Mouse (Mus musculus) neural tube, embryonic 15.5 days (tissue): ENCODE measurements at regions not wholly inside any gene's neighbourhood (a gene's known extent, or its start where the extent isn't known, plus 50 kb on each side); places are given as distances from the start of the nearest gene placed in this dataset.

Experiments used
- ATAC-seq: fragments of 200-750 bp; cut with Nextera tagmentation; 2 replicates; pipeline ENCODE4 v1.8.0; 2017; ENCODE audit warnings: mild to moderate bottlenecking, moderate TSS enrichment, moderate library complexity; ENCODE audit not compliant: low FRiP score
- H3K27ac ChIP-seq: fragments of 300-500 bp; sonication (generic); replicated peaks from 2 replicates; pipeline ENCODE4 v1.5.1; 2015; ENCODE audit warnings: mild to moderate bottlenecking, inconsistent platforms
- H3K27me3 ChIP-seq: fragments of 300-500 bp; sonication (generic); replicated peaks from 2 replicates; pipeline ENCODE4 v1.6.1; 2015; ENCODE audit warnings: inconsistent platforms
- H3K36me3 ChIP-seq: fragments of 300-500 bp; sonication (generic); 2 replicates; pipeline ENCODE4 v1.6.1; 2015; ENCODE audit warnings: inconsistent platforms
- H3K4me1 ChIP-seq: fragments of 300-500 bp; sonication (generic); 2 replicates; pipeline ENCODE4 v1.6.1; 2015; ENCODE audit warnings: inconsistent platforms
- H3K4me2 ChIP-seq: fragments of 300-500 bp; sonication (generic); 2 replicates; pipeline ENCODE4 v1.6.1; 2015; ENCODE audit warnings: inconsistent platforms, mild to moderate bottlenecking, moderate library complexity
- H3K4me3 ChIP-seq: fragments of 300-500 bp; sonication (generic); replicated peaks from 2 replicates; pipeline ENCODE4 v1.5.1; 2015; ENCODE audit warnings: mild to moderate bottlenecking, inconsistent platforms
- H3K9ac ChIP-seq: fragments of 300-500 bp; sonication (generic); replicated peaks from 2 replicates; pipeline ENCODE4 v1.6.1; 2015; ENCODE audit warnings: mild to moderate bottlenecking, inconsistent platforms
- H3K9me3 ChIP-seq: fragments of 300-500 bp; sonication (generic); replicated peaks from 2 replicates; pipeline ENCODE4 v1.6.1; 2016; ENCODE audit warnings: inconsistent platforms
- WGBS: fragments of 180-500 bp; shearing (Covaris S2); methylation state at CpG from one replicate; pipeline ENCODE4 v1.1.7; 2015; ENCODE audit warnings: mixed read lengths; 5-methylcytosine and 5-hydroxymethylcytosine counted together

- no peaks in the 10 kb centered on the region for H3K27me3 ChIP-seq
- no peaks in the 10 kb centered on the region for H3K9me3 ChIP-seq
- ATAC-seq = no peak
- H3K27ac ChIP-seq = no peak overlapping the region
- no peak overlapping the region for H3K4me2 ChIP-seq
- no peaks in the 10 kb centered on the region for H3K36me3 ChIP-seq
- H3K9ac ChIP-seq = no peak overlapping the region
- H3K4me3 ChIP-seq = no peak overlapping the region
- H3K4me1 ChIP-seq = no peaks in the 10 kb centered on the region
- WGBS = 84% methylated on average over 4 of the region's 4 CpGs
Measured at GRCm38 (mm10) chr3:139985830-139986481, 780.5 kb downstream of the Stpg2 start.

- no peak overlapping the region for H3K27ac ChIP-seq
- H3K4me1 ChIP-seq = no peaks in the 10 kb centered on the region
- H3K4me3 ChIP-seq = no peak overlapping the region
- no peaks in the 10 kb centered on the region for H3K36me3 ChIP-seq
- H3K27me3 ChIP-seq = no peaks in the 10 kb centered on the region
- no peak overlapping the region for H3K9ac ChIP-seq
- no peak overlapping the region for H3K4me2 ChIP-seq
- ATAC-seq = no peak
- 81% methylated on average over 1 of the region's 1 CpGs for WGBS
- no peaks in the 10 kb centered on the region for H3K9me3 ChIP-seq
Measured at GRCm38 (mm10) chr3:139988938-139989337, 783.4 kb downstream of the Stpg2 start.

GRCm38 (mm10) chr3:139989380-139989779 lies 783.9 kb downstream of the Stpg2 start:
- Histone ChIP-seq H3K36me3 (no peaks in the 10 kb centered on the region), H3K4me3 (no peak overlapping the region), H3K9ac (no peak overlapping the region), H3K9me3 (no peaks in the 10 kb centered on the region), H3K4me2 (no peak overlapping the region), H3K27ac (no peak overlapping the region), H3K27me3 (no peaks in the 10 kb centered on the region), H3K4me1 (no peaks in the 10 kb centered on the region)
- no peak for ATAC-seq

GRCm38 (mm10) chr3:140012522-140012921 lies 807.0 kb downstream of the Stpg2 start:
- Histone ChIP-seq H3K27ac (no peak overlapping the region), H3K4me3 (no peak overlapping the region), H3K9me3 (no peaks in the 10 kb centered on the region), H3K27me3 (no peaks in the 10 kb centered on the region), H3K4me2 (no peak overlapping the region), H3K36me3 (no peaks in the 10 kb centered on the region), H3K9ac (no peak overlapping the region), H3K4me1 (no peaks in the 10 kb centered on the region)
- WGBS = 86% methylated on average over 2 of the region's 2 CpGs
- no peak for ATAC-seq

GRCm38 (mm10) chr3:140034101-140034500 lies 828.6 kb downstream of the Stpg2 start:
- no peaks in the 10 kb centered on the region for H3K36me3 ChIP-seq
- H3K27me3 ChIP-seq = no peaks in the 10 kb centered on the region
- no peak overlapping the region for H3K9ac ChIP-seq
- no peaks in the 10 kb centered on the region for H3K9me3 ChIP-seq
- H3K4me1 ChIP-seq = no peaks in the 10 kb centered on the region
- 87% methylated on average over 3 of the region's 3 CpGs for WGBS
- no peak overlapping the region for H3K4me3 ChIP-seq
- no peak for ATAC-seq
- H3K27ac ChIP-seq = no peak overlapping the region
- no peak overlapping the region for H3K4me2 ChIP-seq

- ATAC-seq = no peak
- Histone ChIP-seq H3K36me3 (no peaks in the 10 kb centered on the region), H3K27ac (no peak overlapping the region), H3K4me3 (no peak overlapping the region), H3K9ac (no peak overlapping the region), H3K27me3 (no peaks in the 10 kb centered on the region), H3K4me1 (no peaks in the 10 kb centered on the region), H3K9me3 (no peaks in the 10 kb centered on the region), H3K4me2 (no peak overlapping the region)
- 35% methylated on average over 2 of the region's 2 CpGs for WGBS
Measured at GRCm38 (mm10) chr3:140035142-140035541, 829.6 kb downstream of the Stpg2 start.

GRCm38 (mm10) chr3:140044898-140045297 lies 839.4 kb downstream of the Stpg2 start:
- H3K27ac ChIP-seq = no peak overlapping the region
- no peak overlapping the region for H3K9ac ChIP-seq
- no peaks in the 10 kb centered on the region for H3K9me3 ChIP-seq
- no peaks in the 10 kb centered on the region for H3K4me1 ChIP-seq
- no peaks in the 10 kb centered on the region for H3K36me3 ChIP-seq
- H3K4me2 ChIP-seq = no peak overlapping the region
- ATAC-seq = no peak
- H3K27me3 ChIP-seq = no peaks in the 10 kb centered on the region
- H3K4me3 ChIP-seq = no peak overlapping the region

GRCm38 (mm10) chr3:140054634-140055033 lies 849.1 kb downstream of the Stpg2 start:
- Histone ChIP-seq H3K27ac (no peak overlapping the region), H3K9ac (no peak overlapping the region), H3K9me3 (no peaks in the 10 kb centered on the region), H3K36me3 (no peaks in the 10 kb centered on the region), H3K4me2 (no peak overlapping the region), H3K27me3 (no peaks in the 10 kb centered on the region), H3K4me3 (no peak overlapping the region), H3K4me1 (no peaks in the 10 kb centered on the region)
- WGBS = 63% methylated on average over 1 of the region's 1 CpGs
- ATAC-seq = no peak

GRCm38 (mm10) chr3:140057962-140058631 lies 852.6 kb downstream of the Stpg2 start:
- Histone ChIP-seq H3K27me3 (no peaks in the 10 kb centered on the region), H3K36me3 (no peaks in the 10 kb centered on the region), H3K4me1 (no peaks in the 10 kb centered on the region), H3K4me3 (no peak overlapping the region), H3K9me3 (no peaks in the 10 kb centered on the region), H3K9ac (no peak overlapping the region), H3K4me2 (no peak overlapping the region), H3K27ac (no peak overlapping the region)
- WGBS = 80% methylated on average over 3 of the region's 3 CpGs
- no peak for ATAC-seq

- H3K4me2 ChIP-seq = no peak overlapping the region
- no peaks in the 10 kb centered on the region for H3K27me3 ChIP-seq
- no peaks in the 10 kb centered on the region for H3K36me3 ChIP-seq
- no peak overlapping the region for H3K27ac ChIP-seq
- no peaks in the 10 kb centered on the region for H3K9me3 ChIP-seq
- H3K9ac ChIP-seq = no peak overlapping the region
- no peaks in the 10 kb centered on the region for H3K4me1 ChIP-seq
- WGBS = 87% methylated on average over 3 of the region's 3 CpGs
- ATAC-seq = no peak
- H3K4me3 ChIP-seq = no peak overlapping the region
Measured at GRCm38 (mm10) chr3:140059102-140059501, 853.6 kb downstream of the Stpg2 start.

GRCm38 (mm10) chr3:140059522-140060110 lies 854.1 kb downstream of the Stpg2 start:
- ATAC-seq = no peak
- Histone ChIP-seq H3K36me3 (no peaks in the 10 kb centered on the region), H3K27ac (no peak overlapping the region), H3K4me3 (no peak overlapping the region), H3K4me1 (no peaks in the 10 kb centered on the region), H3K27me3 (no peaks in the 10 kb centered on the region), H3K9me3 (no peaks in the 10 kb centered on the region), H3K4me2 (no peak overlapping the region), H3K9ac (no peak overlapping the region)
- 81% methylated on average over 4 of the region's 4 CpGs for WGBS

GRCm38 (mm10) chr3:140061769-140062381 lies 856.4 kb downstream of the Stpg2 start:
- H3K27me3 ChIP-seq = no peaks in the 10 kb centered on the region
- ATAC-seq = no peak
- no peak overlapping the region for H3K27ac ChIP-seq
- no peak overlapping the region for H3K4me3 ChIP-seq
- H3K4me2 ChIP-seq = no peak overlapping the region
- WGBS = 96% methylated on average over 10 of the region's 10 CpGs
- no peak overlapping the region for H3K9ac ChIP-seq
- H3K9me3 ChIP-seq = no peaks in the 10 kb centered on the region
- H3K36me3 ChIP-seq = no peaks in the 10 kb centered on the region
- H3K4me1 ChIP-seq = no peaks in the 10 kb centered on the region
